Mouse (Mus musculus): ENCODE measurements around the gene Gm8220. TPM values are rescaled to one million over a fixed set of nuclear protein-coding genes. Genes with fewer than 3 reads are reported as not detected.

Gm8220 gene
- not detected in 2 replicates for polyA plus RNA-seq (2012; rRNA removed; ENCODE audit: low replicate concordance)

GRCm38 (mm10) chr14:44285280-44285679 lies at the start of gene Gm8220:
TSS of gene Gm8220 (plus strand) at chr14:44285580.

GRCm38 (mm10) chr14:44338484-44338883 lies 53.1 kb downstream of the Gm8220 start, which contains the start of gene Gm5930:
TSS of gene Gm5930 (minus strand) at chr14:44338584.

Other genes with a start within 250 kb of the Gm8220 start
- gene Ear2, start 182.9 kb upstream of the Gm8220 start, polyA plus RNA-seq (2012; rRNA removed; ENCODE audit: low replicate concordance): 23.7 and 46.9 TPM in 2 replicates
- gene Gm3327, start 161.7 kb upstream of the Gm8220 start, polyA plus RNA-seq (2012; rRNA removed; ENCODE audit: low replicate concordance): not detected in 2 replicates
- gene Gm8212, start 87.9 kb upstream of the Gm8220 start, polyA plus RNA-seq (2012; rRNA removed; ENCODE audit: low replicate concordance): not detected in 2 replicates
- gene 4930503E14Rik, start 72.3 kb upstream of the Gm8220 start, polyA plus RNA-seq (2012; rRNA removed; ENCODE audit: low replicate concordance): not detected in 2 replicates
- gene Gm5930, start 53.0 kb downstream of the Gm8220 start, polyA plus RNA-seq (2012; rRNA removed; ENCODE audit: low replicate concordance): not detected in 2 replicates
- not detected in 2 replicates for gene Gm8229, start 79.8 kb downstream of the Gm8220 start, polyA plus RNA-seq (2012; rRNA removed; ENCODE audit: low replicate concordance)
- not detected in 2 replicates for gene Gm3371, start 125.1 kb downstream of the Gm8220 start, polyA plus RNA-seq (2012; rRNA removed; ENCODE audit: low replicate concordance)
- gene Gm8232, start 148.1 kb downstream of the Gm8220 start, polyA plus RNA-seq (2012; rRNA removed; ENCODE audit: low replicate concordance): not detected in 2 replicates
- gene BC061237, start 206.9 kb downstream of the Gm8220 start, polyA plus RNA-seq (2012; rRNA removed; ENCODE audit: low replicate concordance): not detected in 2 replicates
- not detected in 2 replicates for gene Gm17093, start 232.7 kb downstream of the Gm8220 start, polyA plus RNA-seq (2012; rRNA removed; ENCODE audit: low replicate concordance)